8 mouse cellular contexts compared by ENCODE assay signal in genomic region chr7:90443101-90444091, GRCm38 (mm10). TPM values are rescaled to one million over a fixed set of nuclear protein-coding genes. Genes with fewer than 3 reads are reported as not detected.
DNase-seq lines count a peak whose midpoint lies in the region; ATAC-seq and TF ChIP-seq lines count a peak whose summit lies in the region.

No protein-coding gene starts in this region.

- TF ChIP-seq EP300 in ES-Bruce4 (IDR thresholded peaks at IDR 0.05; ENCODE audit: insufficient read depth, low read depth, low read length), result no peak

- peak overlapping the region; percentile 87 for H3K4me2 ChIP-seq in forebrain, embryonic 13.5 days
- H3K4me2 ChIP-seq in lung, embryonic 15.5 days, result peak overlapping the region; percentile 73

- H3K36me3 ChIP-seq in ES-Bruce4 (ENCODE audit: control insufficient read depth, insufficient read depth, low read length, poor library complexity, severe bottlenecking), result peaks cover 29% of the 10 kb centered on the region
- H3K36me3 ChIP-seq in forebrain, embryonic 13.5 days (ENCODE audit: poor library complexity, severe bottlenecking), result 0 out of 2 replicates have a peak, but pooled peaks cover 10% of the 10 kb centered on the region
- peaks cover 5% of the 10 kb centered on the region; the same call in 1 of the 2 replicates for H3K36me3 ChIP-seq in lung, embryonic 15.5 days

- under 1% methylated on average over 87 of the region's 123 CpGs for WGBS in forebrain, embryonic 13.5 days
- WGBS in lung, embryonic 15.5 days, result under 1% methylated on average over 122 of the region's 123 CpGs

- H3K9me3 ChIP-seq in ES-Bruce4 (replicated peaks; ENCODE audit: control insufficient read depth, insufficient read depth, low read length, poor library complexity, severe bottlenecking), result no peaks in the 10 kb centered on the region
- no peaks in the 10 kb centered on the region for H3K9me3 ChIP-seq in forebrain, embryonic 13.5 days (replicated peaks)
- H3K9me3 ChIP-seq in lung, embryonic 15.5 days, result no peaks in the 10 kb centered on the region

- peak; percentile 68 for ATAC-seq in forebrain, embryonic 13.5 days
- peak; percentile 73 for ATAC-seq in lung, embryonic 15.5 days (ENCODE audit: borderline replicate concordance, extremely low read depth, low FRiP score, low TSS enrichment)
- ATAC-seq in neutrophil, adult 5-6 weeks (ENCODE audit: extremely low read depth, insufficient number of reproducible peaks, low FRiP score, poor library complexity, severe bottlenecking), result peak; percentile 52

- no peak overlapping the region for H3K27ac ChIP-seq in ES-Bruce4 (ENCODE audit: insufficient read depth, low read length)
- H3K27ac ChIP-seq in forebrain, embryonic 13.5 days, result peak overlapping the region; percentile 97
- H3K27ac ChIP-seq in lung, embryonic 15.5 days, result peak overlapping the region; percentile 98

- no peaks in the 10 kb centered on the region for H3K4me1 ChIP-seq in ES-Bruce4 (ENCODE audit: control insufficient read depth, insufficient read depth, low read length)
- peaks cover 12% of the 10 kb centered on the region for H3K4me1 ChIP-seq in forebrain, embryonic 13.5 days
- H3K4me1 ChIP-seq in lung, embryonic 15.5 days, result peaks cover 5% of the 10 kb centered on the region; the same call in 1 of the 2 replicates

- peak overlapping the region; percentile 93 for H3K4me3 ChIP-seq in ES-Bruce4 (ENCODE audit: low read depth, low read length)
- H3K4me3 ChIP-seq in forebrain, embryonic 13.5 days, result peak overlapping the region; percentile 98
- H3K4me3 ChIP-seq in lung, embryonic 15.5 days, result peak overlapping the region; percentile 98

- H3K27me3 ChIP-seq in ES-Bruce4 (ENCODE audit: control insufficient read depth, insufficient read depth, low read length, poor library complexity, severe bottlenecking), result no peaks in the 10 kb centered on the region
- no peaks in the 10 kb centered on the region for H3K27me3 ChIP-seq in forebrain, embryonic 13.5 days
- no peaks in the 10 kb centered on the region for H3K27me3 ChIP-seq in lung, embryonic 15.5 days

- peak; percentile 55 for DNase-seq in c-Kit-positive CD71-positive TER-119-positive erythroid progenitor cells, embryonic 14.5 days (ENCODE audit: low spot score)
- DNase-seq in heart, postnatal 10 days, result peak; percentile 76 to 78
- peak; percentile 60 to 68 for DNase-seq in layer of hippocampus, adult 18-20 months (ENCODE audit: low spot score in 2 of 2)
- peak; percentile 80 for DNase-seq in testis, postnatal 14 days (ENCODE audit: low spot score)

- no peak for TF ChIP-seq CTCF in ES-Bruce4 (IDR thresholded peaks at IDR 0.05; ENCODE audit: low read depth, low read length)

- H3K9ac ChIP-seq in ES-Bruce4 (ENCODE audit: low read depth, poor library complexity, severe bottlenecking), result peak overlapping the region; percentile 96
- H3K9ac ChIP-seq in forebrain, embryonic 13.5 days, result peak overlapping the region; percentile 98
- peak overlapping the region; percentile 98 for H3K9ac ChIP-seq in lung, embryonic 15.5 days

- intact Hi-C loops in heart, postnatal 10 days (cut with DNase I), result no loop called here

- no peak for TF ChIP-seq POLR2A in ES-Bruce4 (IDR thresholded peaks at IDR 0.05; ENCODE audit: insufficient read depth, low read length)

RNA-seq across cellular contexts. Expression of gene Crebzf, which starts 0.9 kb away (rescaled TPM):
- polyA plus RNA-seq in ES-Bruce4 (2011; ENCODE audit: insufficient read depth, insufficient read length, low read depth, missing spikeins), result 49.5 and 55.8 TPM in 2 replicates
- polyA plus RNA-seq in forebrain, embryonic 13.5 days (2015; fragmentation: Nextera tagmentation; extraction: Ambion mirVana), result 28.1 and 36.4 TPM in 2 replicates
- 10 to 100 TPM; 30.2 to 32.2 TPM for total RNA-seq in heart, postnatal 10 days (2021)
- 10 to 100 TPM; 77.1 to 82.3 TPM for total RNA-seq in layer of hippocampus, adult 18-20 months (2021)
- 32.2 and 33.3 TPM in 2 replicates for polyA plus RNA-seq in lung, embryonic 15.5 days (2015; fragmentation: Nextera tagmentation; extraction: Ambion mirVana)
- total RNA-seq in neutrophil, adult 5-6 weeks (2017), result 128 and 129 TPM in 2 replicates

RNA-seq across cellular contexts. Expression of gene Tmem126a, which starts 13.6 kb away (rescaled TPM):
- polyA plus RNA-seq in ES-Bruce4 (2011; ENCODE audit: insufficient read depth, insufficient read length, low read depth, missing spikeins), result 51.9 and 57.6 TPM in 2 replicates
- 123 and 127 TPM in 2 replicates for polyA plus RNA-seq in forebrain, embryonic 13.5 days (2015; fragmentation: Nextera tagmentation; extraction: Ambion mirVana)
- 10 to 100 TPM; 94.9 to 96.0 TPM for total RNA-seq in heart, postnatal 10 days (2021)
- total RNA-seq in layer of hippocampus, adult 18-20 months (2021), result 10 to 100 TPM; 39.6 to 41.0 TPM
- 95.0 and 99.1 TPM in 2 replicates for polyA plus RNA-seq in lung, embryonic 15.5 days (2015; fragmentation: Nextera tagmentation; extraction: Ambion mirVana)
- 13.7 and 15.2 TPM in 2 replicates for total RNA-seq in neutrophil, adult 5-6 weeks (2017)

RNA-seq across cellular contexts. Expression of gene Ccdc89, which starts 17.0 kb away (rescaled TPM):
- polyA plus RNA-seq in ES-Bruce4 (2011; ENCODE audit: insufficient read depth, insufficient read length, low read depth, missing spikeins), result 0.67 and 0.75 TPM in 2 replicates
- 1.3 and 2.3 TPM in 2 replicates for polyA plus RNA-seq in forebrain, embryonic 13.5 days (2015; fragmentation: Nextera tagmentation; extraction: Ambion mirVana)
- total RNA-seq in heart, postnatal 10 days (2021), result under 1 TPM; 0.17 to 0.27 TPM
- under 1 TPM; 0.86 to 0.97 TPM for total RNA-seq in layer of hippocampus, adult 18-20 months (2021)
- 1.6 TPM in 2 replicates for polyA plus RNA-seq in lung, embryonic 15.5 days (2015; fragmentation: Nextera tagmentation; extraction: Ambion mirVana)
- total RNA-seq in neutrophil, adult 5-6 weeks (2017), result not detected in 2 replicates

RNA-seq across cellular contexts. Expression of gene Tmem126b, which starts 32.4 kb away (rescaled TPM):
- polyA plus RNA-seq in ES-Bruce4 (2011; ENCODE audit: insufficient read depth, insufficient read length, low read depth, missing spikeins), result 15.1 and 15.8 TPM in 2 replicates
- 35.1 and 35.3 TPM in 2 replicates for polyA plus RNA-seq in forebrain, embryonic 13.5 days (2015; fragmentation: Nextera tagmentation; extraction: Ambion mirVana)
- total RNA-seq in heart, postnatal 10 days (2021), result 10 to 100 TPM; 17.0 to 19.6 TPM
- 10 to 100 TPM; 29.0 to 31.3 TPM for total RNA-seq in layer of hippocampus, adult 18-20 months (2021)
- 32.7 and 34.8 TPM in 2 replicates for polyA plus RNA-seq in lung, embryonic 15.5 days (2015; fragmentation: Nextera tagmentation; extraction: Ambion mirVana)
- total RNA-seq in neutrophil, adult 5-6 weeks (2017), result 13.1 and 16.3 TPM in 2 replicates

RNA-seq across cellular contexts. Expression of gene Dlg2, which starts 33.1 kb away (rescaled TPM):
- 0.85 TPM in 1 of 2 replicates, not detected in the other for polyA plus RNA-seq in ES-Bruce4 (2011; ENCODE audit: insufficient read depth, insufficient read length, low read depth, missing spikeins)
- polyA plus RNA-seq in forebrain, embryonic 13.5 days (2015; fragmentation: Nextera tagmentation; extraction: Ambion mirVana), result 10.1 and 11.7 TPM in 2 replicates
- total RNA-seq in heart, postnatal 10 days (2021), result 1 to 10 TPM; 1.9 to 3.4 TPM
- total RNA-seq in layer of hippocampus, adult 18-20 months (2021), result 100 to 1,000 TPM; 224 to 230 TPM
- polyA plus RNA-seq in lung, embryonic 15.5 days (2015; fragmentation: Nextera tagmentation; extraction: Ambion mirVana), result 1.2 and 2.3 TPM in 2 replicates
- total RNA-seq in neutrophil, adult 5-6 weeks (2017), result 1.7 and 2.2 TPM in 2 replicates
